Mouse (Mus musculus) embryonic fibroblast, embryonic 13.5 days (primary cell): Measurements from ENCODE around the gene Cdc42ep1.

Source experiments
- CTCF ChIP-seq: IDR thresholded peaks from 2 replicates; pipeline ENCODE4 v1.5.1; 2011; ENCODE audit warnings: mild to moderate bottlenecking, control low read depth, low read length, moderate library complexity, borderline replicate concordance; ENCODE audit not compliant: insufficient read depth
- POLR2A ChIP-seq: IDR thresholded peaks from 2 replicates; pipeline ENCODE4 v1.6.1; 2011; ENCODE audit warnings: low read depth, mild to moderate bottlenecking, control low read depth, low read length, moderate library complexity

- TF ChIP-seq CTCF (no peak), POLR2A (no peak)
Measured at GRCm38 (mm10) chr15:78830742-78831719, 11.4 kb upstream of the Cdc42ep1 start.
